ENCODE assay signal across 14 mouse cellular contexts in genomic region chr8:103643621-103644020, GRCm38 (mm10).
"Had no signal": no experiment of that assay in that cellular context is flagged by ENCODE, and none has a peak within 500 bp of the region (broad histone marks: within the 10 kb centered on the region; RNA-seq: fewer than 3 reads in every experiment).

No protein-coding gene starts in this region.

- ATAC-seq: intestine, embryonic 16.5 days; liver, embryonic 12.5 days had no signal

- H3K4me1 ChIP-seq: heart, embryonic 13.5 days; heart, embryonic 15.5 days; hindbrain, embryonic 13.5 days; kidney, embryonic 15.5 days; limb, embryonic 13.5 days; limb, embryonic 15.5 days; liver, embryonic 12.5 days had no signal

- H3K36me3 ChIP-seq: heart, embryonic 13.5 days; heart, embryonic 15.5 days; hindbrain, embryonic 13.5 days; kidney, embryonic 15.5 days; limb, embryonic 13.5 days; limb, embryonic 15.5 days; liver, embryonic 12.5 days had no signal

- H3K27ac ChIP-seq: heart, embryonic 13.5 days; heart, embryonic 15.5 days; hindbrain, embryonic 13.5 days; kidney, embryonic 15.5 days; kidney, postnatal 0 days; limb, embryonic 13.5 days; limb, embryonic 15.5 days; liver, embryonic 12.5 days; liver, embryonic 14.5 days had no signal

- DNase-seq: gastrocnemius, postnatal 36 days; kidney, adult 11 months; kidney, adult 9 months had no signal

- H3K4me2 ChIP-seq: heart, embryonic 11.5 days; heart, embryonic 13.5 days; heart, embryonic 15.5 days; hindbrain, embryonic 13.5 days; kidney, embryonic 15.5 days; limb, embryonic 13.5 days; limb, embryonic 15.5 days; liver, embryonic 12.5 days had no signal

- H3K27me3 ChIP-seq: heart, embryonic 13.5 days; heart, embryonic 15.5 days; kidney, embryonic 15.5 days; limb, embryonic 13.5 days; limb, embryonic 15.5 days; liver, embryonic 12.5 days had no signal

- H3K9me3 ChIP-seq: heart, embryonic 13.5 days; heart, embryonic 15.5 days; hindbrain, embryonic 13.5 days; limb, embryonic 13.5 days; limb, embryonic 15.5 days; liver, embryonic 12.5 days had no signal

- H3K4me3 ChIP-seq: heart, embryonic 13.5 days; heart, embryonic 15.5 days; hindbrain, embryonic 13.5 days; kidney, embryonic 15.5 days; limb, embryonic 13.5 days; limb, embryonic 15.5 days; liver, embryonic 12.5 days had no signal

- H3K9ac ChIP-seq: heart, embryonic 13.5 days; heart, embryonic 15.5 days; hindbrain, embryonic 13.5 days; kidney, embryonic 15.5 days; limb, embryonic 13.5 days; limb, embryonic 15.5 days; liver, embryonic 12.5 days; liver, embryonic 14.5 days had no signal
